Mouse (Mus musculus) embryonic facial prominence, embryonic 12.5 days (tissue): ENCODE measurements around the gene Arid3b. TPM values are rescaled to one million over a fixed set of nuclear protein-coding genes. Genes with fewer than 3 reads are reported as not detected.

Source experiments
- ATAC-seq: fragments of 200-750 bp; cut with Nextera tagmentation; 2 replicates; pipeline ENCODE4 v1.8.0; 2017; ENCODE audit not compliant: insufficient number of reproducible peaks, insufficient read depth, low FRiP score, low TSS enrichment
- H3K27ac ChIP-seq: fragments of 300-500 bp; sonication (generic); 2 replicates; pipeline ENCODE4 v1.5.1; 2016; ENCODE audit warnings: mild to moderate bottlenecking
- H3K27me3 ChIP-seq: fragments of 300-500 bp; sonication (generic); 2 replicates; pipeline ENCODE4 v1.6.1; 2016; ENCODE audit warnings: mild to moderate bottlenecking, moderate library complexity
- H3K36me3 ChIP-seq: fragments of 300-500 bp; sonication (generic); 2 replicates; pipeline ENCODE4 v1.6.1; 2016; ENCODE audit warnings: mild to moderate bottlenecking
- H3K4me1 ChIP-seq: fragments of 300-500 bp; sonication (generic); 2 replicates; pipeline ENCODE4 v1.6.1; 2016
- H3K4me2 ChIP-seq: fragments of 300-500 bp; sonication (generic); replicated peaks from 2 replicates; pipeline ENCODE4 v1.6.1; 2016; ENCODE audit warnings: mild to moderate bottlenecking, moderate library complexity
- H3K4me3 ChIP-seq: fragments of 300-500 bp; sonication (generic); 2 replicates; pipeline ENCODE4 v1.5.1; 2016; ENCODE audit warnings: mild to moderate bottlenecking
- H3K9ac ChIP-seq: fragments of 300-500 bp; sonication (generic); 2 replicates; pipeline ENCODE4 v1.6.1; 2016; ENCODE audit warnings: mild to moderate bottlenecking, moderate library complexity
- H3K9me3 ChIP-seq: fragments of 300-500 bp; sonication (generic); 2 replicates; pipeline ENCODE4 v1.6.1; 2016; ENCODE audit warnings: mild to moderate bottlenecking, moderate library complexity
- WGBS: fragments of 180-500 bp; shearing (Covaris S2); methylation state at CpG from one replicate; pipeline ENCODE4 v1.1.7; 2016; 5-methylcytosine and 5-hydroxymethylcytosine counted together
- polyA plus RNA-seq: library from polyadenylated mRNA; unstranded; fragments of >200 nt; fragmentation: Nextera tagmentation; extraction: Ambion mirVana; gene quantifications from 2 replicates; pipeline ENCODE4 v1.2.1, GENCODE M21; 2016

The Arid3b gene
- polyA plus RNA-seq, 1 experiment from 2014 or later = 13.6 TPM

DNA sequence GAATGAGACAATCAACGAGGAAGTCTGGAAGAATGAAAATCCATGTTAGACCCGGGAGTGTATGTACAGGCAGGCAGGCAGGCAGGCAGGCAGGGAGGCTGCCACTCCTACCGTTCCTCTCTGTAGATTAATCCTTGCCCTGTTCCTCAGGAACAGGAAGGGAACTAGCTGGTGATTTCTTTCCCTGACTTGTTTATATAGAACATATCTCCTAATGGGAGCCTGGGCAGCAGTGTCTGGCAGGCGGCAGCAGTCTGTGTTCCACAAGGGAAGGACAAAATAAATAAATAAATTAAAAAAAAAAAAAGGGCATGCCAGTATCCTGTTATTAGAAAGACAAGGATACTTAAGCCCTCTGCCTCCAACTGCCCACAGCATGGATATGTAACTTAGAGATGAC is 32.8 kb downstream of the Arid3b start:
- 23% methylated on average over 4 of the region's 4 CpGs for WGBS
- Histone ChIP-seq H3K27me3 (no peaks in the 10 kb centered on the region), H3K9ac (no peak overlapping the region), H3K27ac (0 out of 2 replicates have a peak overlapping the region, but pooled peaks have one; percentile 1), H3K36me3 (peaks cover 3% of the 10 kb centered on the region; the same call in 1 of the 2 replicates), H3K4me3 (no peak overlapping the region), H3K9me3 (no peaks in the 10 kb centered on the region), H3K4me1 (peaks cover 29% of the 10 kb centered on the region), H3K4me2 (no peak overlapping the region)
- ATAC-seq = no peak

DNA sequence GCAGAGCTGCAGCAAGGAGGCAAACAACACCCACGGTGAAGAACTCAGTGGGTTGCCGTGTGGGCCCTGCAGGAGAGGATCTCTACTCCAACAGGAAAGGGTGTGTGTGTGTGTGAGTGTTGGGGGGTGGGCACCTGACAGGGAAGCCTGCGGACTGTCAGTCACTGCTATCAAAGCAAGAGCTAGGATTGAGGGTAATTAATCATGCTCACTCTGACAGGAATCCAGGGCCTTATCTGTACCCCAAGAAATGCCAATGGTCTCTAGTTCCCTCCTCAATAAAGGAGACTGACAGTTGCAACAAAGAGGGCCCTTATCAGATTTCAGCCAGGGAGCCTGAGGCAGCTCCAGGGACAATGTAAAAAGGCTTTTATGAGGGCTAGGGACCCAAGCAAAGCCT is 33.5 kb downstream of the Arid3b start:
- Histone ChIP-seq H3K4me1 (peaks cover 34% of the 10 kb centered on the region), H3K27me3 (no peaks in the 10 kb centered on the region), H3K9me3 (no peaks in the 10 kb centered on the region), H3K36me3 (peaks cover 3% of the 10 kb centered on the region; the same call in 1 of the 2 replicates), H3K4me2 (no peak overlapping the region), H3K4me3 (no peak overlapping the region), H3K9ac (no peak overlapping the region), H3K27ac (no peak overlapping the region; the same call in 1 of the 2 replicates)
- ATAC-seq = no peak
- WGBS = 7% methylated on average over 3 of the region's 3 CpGs

DNA sequence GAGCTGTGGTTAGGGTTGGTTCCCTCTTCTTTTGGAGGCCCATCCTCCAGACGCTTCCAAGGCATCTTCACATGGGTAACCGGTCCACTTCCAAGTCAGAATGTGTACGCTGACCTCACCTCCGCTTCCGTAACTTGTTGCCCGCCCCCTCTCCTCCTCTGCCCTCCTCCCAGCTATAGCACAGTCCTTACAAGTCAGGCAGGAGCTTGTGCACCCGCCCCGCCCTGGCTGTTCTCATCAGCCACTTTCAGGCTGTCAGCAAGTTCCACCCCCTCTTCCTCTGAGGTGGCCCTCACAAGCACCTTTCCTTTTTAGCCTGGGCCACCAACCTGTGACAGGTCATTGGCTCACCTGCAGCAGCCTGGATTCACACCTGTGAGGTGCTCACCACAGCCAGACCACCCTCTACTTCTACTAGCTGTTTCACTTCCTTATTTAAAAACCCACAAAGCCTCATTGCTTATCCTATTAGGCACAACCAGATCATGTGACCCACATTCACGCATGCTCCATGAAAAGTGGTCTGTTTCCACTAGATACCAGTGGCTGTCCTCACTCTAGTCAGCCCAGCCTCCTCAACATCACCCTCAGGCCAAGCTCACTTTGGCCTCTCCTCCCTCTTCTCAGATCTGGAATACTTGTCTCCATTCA is 36.1 kb downstream of the Arid3b start:
- WGBS = 86% methylated on average over 9 of the region's 9 CpGs
- no peak for ATAC-seq
- Histone ChIP-seq H3K27me3 (no peaks in the 10 kb centered on the region), H3K4me1 (peaks cover 27% of the 10 kb centered on the region), H3K36me3 (peaks cover 26% of the 10 kb centered on the region), H3K4me3 (no peak overlapping the region), H3K4me2 (no peak overlapping the region), H3K9me3 (no peaks in the 10 kb centered on the region), H3K9ac (no peak overlapping the region), H3K27ac (no peak overlapping the region)

DNA sequence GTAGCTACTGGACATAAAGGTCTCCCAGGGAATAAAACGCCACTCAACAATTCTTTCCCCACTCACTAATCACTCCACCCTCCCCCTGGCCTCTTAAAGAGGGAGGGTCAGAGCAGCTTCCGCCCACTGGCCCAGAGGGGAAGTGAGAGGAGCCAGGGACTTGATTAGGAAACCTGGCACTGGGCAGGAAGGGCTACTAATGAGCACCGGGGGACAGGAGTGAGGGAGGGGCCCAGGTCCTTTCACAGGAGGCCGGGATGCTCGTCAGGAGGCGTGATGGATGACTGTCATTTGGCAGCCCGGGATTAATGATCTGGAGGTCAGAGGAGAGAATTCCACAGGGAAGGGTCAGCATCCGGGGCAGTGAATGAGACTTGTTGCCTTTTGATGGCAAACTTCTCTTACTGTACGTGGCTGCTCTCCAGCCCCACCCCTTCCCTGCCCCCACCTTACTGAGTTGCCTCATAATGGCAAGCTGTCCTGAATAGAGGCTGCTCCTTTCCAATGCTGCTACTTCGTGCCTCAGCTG is 37.8 kb downstream of the Arid3b start:
- Histone ChIP-seq H3K9me3 (no peaks in the 10 kb centered on the region), H3K4me2 (no peak overlapping the region), H3K36me3 (peaks cover 38% of the 10 kb centered on the region), H3K27ac (no peak overlapping the region), H3K27me3 (no peaks in the 10 kb centered on the region), H3K9ac (no peak overlapping the region), H3K4me3 (no peak overlapping the region), H3K4me1 (peaks cover 24% of the 10 kb centered on the region)
- ATAC-seq = 0 out of 2 replicates have a peak, but pooled peaks have one; percentile 48
- 16% methylated on average over 10 of the region's 10 CpGs for WGBS

DNA sequence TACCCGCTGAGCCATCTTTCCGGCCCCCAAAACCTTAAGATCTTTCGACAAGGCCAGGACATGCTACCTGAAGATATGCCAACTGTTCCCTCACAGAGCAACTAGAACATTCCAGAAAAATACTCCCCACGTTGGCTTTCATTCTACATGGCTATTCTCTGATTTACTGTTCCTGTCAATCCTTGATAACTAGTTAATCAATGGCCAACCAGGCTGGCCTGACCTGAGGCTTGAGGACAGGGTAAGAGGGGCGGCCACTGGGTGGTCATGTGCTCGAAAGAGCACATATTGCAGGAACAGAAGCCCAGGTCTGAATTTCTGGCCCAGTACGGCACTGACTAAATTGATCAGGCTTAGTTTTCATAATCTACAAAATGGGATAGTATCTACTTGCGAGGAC is 39.1 kb downstream of the Arid3b start:
- Histone ChIP-seq H3K9ac (no peak overlapping the region), H3K4me2 (no peak overlapping the region), H3K27ac (no peak overlapping the region), H3K4me1 (peaks cover 10% of the 10 kb centered on the region), H3K36me3 (peaks cover 51% of the 10 kb centered on the region), H3K27me3 (no peaks in the 10 kb centered on the region), H3K9me3 (no peaks in the 10 kb centered on the region), H3K4me3 (no peak overlapping the region)
- 93% methylated on average over 8 of the region's 8 CpGs for WGBS
- no peak for ATAC-seq

DNA sequence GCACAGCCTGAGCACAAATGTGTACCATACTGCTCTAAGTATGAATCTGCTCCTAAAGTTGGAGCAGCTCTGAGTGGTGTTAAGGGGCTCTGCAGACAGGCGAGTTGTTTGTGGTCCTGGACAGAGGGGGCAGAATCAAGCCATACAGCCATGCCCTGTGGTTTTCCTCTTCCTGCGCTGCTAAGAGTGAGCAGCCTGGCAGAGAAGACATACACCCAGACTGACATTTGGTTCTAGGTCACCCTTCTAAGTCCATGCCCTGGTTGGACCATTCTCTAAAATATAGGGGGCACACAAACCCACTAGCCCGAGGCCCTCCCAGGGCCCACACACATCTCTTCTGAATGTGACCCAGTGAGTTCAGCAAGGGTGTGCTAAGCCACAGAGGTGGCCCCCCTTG is 46.9 kb downstream of the Arid3b start:
- peaks cover 45% of the 10 kb centered on the region for H3K36me3 ChIP-seq
- no peaks in the 10 kb centered on the region for H3K9me3 ChIP-seq
- no peaks in the 10 kb centered on the region for H3K4me1 ChIP-seq
- no peaks in the 10 kb centered on the region for H3K27me3 ChIP-seq
- no peak overlapping the region for H3K4me2 ChIP-seq
- H3K4me3 ChIP-seq = no peak overlapping the region
- H3K9ac ChIP-seq = no peak overlapping the region
- 83% methylated on average over 3 of the region's 3 CpGs for WGBS
- H3K27ac ChIP-seq = no peak overlapping the region
- no peak for ATAC-seq

DNA sequence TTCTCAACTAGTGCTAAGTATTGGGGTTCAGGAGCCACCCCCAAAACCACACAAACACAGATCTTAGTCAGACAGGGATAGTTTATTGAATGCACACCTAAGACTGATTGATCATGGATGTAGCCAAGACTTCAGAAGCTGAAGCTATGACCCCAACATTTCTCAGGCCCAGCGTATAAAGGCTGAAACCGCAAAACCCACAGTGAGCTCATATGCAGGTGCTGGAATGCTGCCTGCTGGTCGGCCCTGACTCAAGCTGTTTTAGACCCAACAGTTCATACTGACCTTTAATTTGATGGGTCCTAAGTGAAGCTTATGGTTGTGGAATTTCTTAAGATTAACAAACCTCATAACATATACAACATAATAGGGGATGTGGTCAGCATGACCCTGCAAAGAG is 53.9 kb downstream of the Arid3b start:
- no peak overlapping the region for H3K4me3 ChIP-seq
- H3K27me3 ChIP-seq = no peaks in the 10 kb centered on the region
- no peak overlapping the region for H3K9ac ChIP-seq
- no peak for ATAC-seq
- H3K27ac ChIP-seq = no peak overlapping the region
- H3K9me3 ChIP-seq = no peaks in the 10 kb centered on the region
- no peaks in the 10 kb centered on the region for H3K4me1 ChIP-seq
- no peak overlapping the region for H3K4me2 ChIP-seq
- H3K36me3 ChIP-seq = no peaks in the 10 kb centered on the region
- 91% methylated on average over 3 of the region's 3 CpGs for WGBS

DNA sequence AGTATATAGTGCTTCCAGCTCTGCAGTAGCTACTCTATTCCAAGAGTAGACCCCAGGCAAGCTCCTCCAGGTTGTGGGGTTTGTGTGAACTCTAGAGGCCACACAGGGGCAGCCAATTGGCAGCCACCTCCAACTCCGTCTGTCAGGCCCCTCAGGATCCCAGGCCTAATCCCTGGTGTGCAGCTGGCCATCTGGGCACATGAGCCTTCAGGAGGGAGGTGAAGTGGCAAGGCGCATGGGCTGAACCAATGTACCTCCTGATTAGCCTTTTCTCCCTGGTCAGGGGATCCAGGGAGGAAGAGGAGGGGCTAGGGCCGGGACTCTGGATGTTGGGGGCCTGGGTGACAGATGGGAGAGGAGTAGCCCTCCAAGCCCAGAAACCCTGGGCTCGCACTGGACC is 60.9 kb downstream of the Arid3b start:
- WGBS = 59% methylated on average over 4 of the region's 4 CpGs
- no peaks in the 10 kb centered on the region for H3K27me3 ChIP-seq
- H3K4me1 ChIP-seq = no peaks in the 10 kb centered on the region
- H3K9ac ChIP-seq = no peak overlapping the region
- ATAC-seq = no peak
- no peaks in the 10 kb centered on the region for H3K9me3 ChIP-seq
- no peak overlapping the region for H3K4me2 ChIP-seq
- H3K27ac ChIP-seq = no peak overlapping the region
- no peaks in the 10 kb centered on the region for H3K36me3 ChIP-seq
- H3K4me3 ChIP-seq = no peak overlapping the region

DNA sequence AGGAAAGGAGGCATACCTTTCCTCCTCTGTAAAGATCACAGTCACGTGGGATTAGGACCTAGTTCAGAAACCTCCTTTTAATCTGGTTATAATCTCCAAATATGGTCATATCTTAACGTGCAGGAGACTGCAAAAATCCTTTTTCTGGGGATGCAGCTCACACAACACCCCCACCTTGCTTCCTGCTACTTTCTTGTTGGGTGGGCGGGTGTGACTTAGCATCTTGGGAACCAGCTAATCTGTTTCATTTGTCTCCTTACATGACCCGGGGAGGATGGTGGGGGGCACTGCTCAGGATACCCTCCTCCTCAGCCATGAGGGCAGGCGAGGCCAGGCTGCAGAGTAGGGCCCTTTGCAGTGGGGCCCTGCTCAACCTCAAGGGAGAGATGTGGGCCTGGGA is 61.6 kb downstream of the Arid3b start:
- WGBS = 72% methylated on average over 5 of the region's 5 CpGs
- Histone ChIP-seq H3K4me1 (no peaks in the 10 kb centered on the region), H3K4me3 (no peak overlapping the region), H3K27me3 (no peaks in the 10 kb centered on the region), H3K9me3 (no peaks in the 10 kb centered on the region), H3K4me2 (no peak overlapping the region), H3K36me3 (no peaks in the 10 kb centered on the region), H3K9ac (no peak overlapping the region), H3K27ac (no peak overlapping the region)
- ATAC-seq = no peak

DNA sequence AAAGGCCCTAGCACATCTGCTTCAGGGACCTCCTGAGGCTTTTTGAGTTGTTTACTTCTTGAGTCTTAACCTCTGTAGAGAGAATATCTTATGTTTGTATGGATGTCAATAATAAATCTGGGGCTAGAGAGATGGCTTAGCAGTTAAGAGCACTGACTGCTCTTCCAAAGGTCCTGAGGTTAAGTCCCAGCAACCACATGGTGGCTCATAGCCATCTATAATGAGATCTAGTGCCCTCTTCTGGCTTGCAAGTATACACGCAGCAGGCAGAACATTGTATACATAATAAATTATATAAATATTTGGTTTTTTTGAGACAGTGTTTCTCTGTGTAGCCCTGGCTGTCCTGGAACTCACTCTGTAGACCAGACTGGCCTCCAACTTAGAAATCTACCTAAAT is 62.4 kb downstream of the Arid3b start:
- no peaks in the 10 kb centered on the region for H3K4me1 ChIP-seq
- H3K9me3 ChIP-seq = no peaks in the 10 kb centered on the region
- H3K4me3 ChIP-seq = no peak overlapping the region
- H3K4me2 ChIP-seq = no peak overlapping the region
- no peak for ATAC-seq
- H3K27ac ChIP-seq = no peak overlapping the region
- H3K27me3 ChIP-seq = no peaks in the 10 kb centered on the region
- H3K9ac ChIP-seq = no peak overlapping the region
- H3K36me3 ChIP-seq = no peaks in the 10 kb centered on the region
- 12% methylated on average over 1 of the region's 1 CpGs for WGBS

DNA sequence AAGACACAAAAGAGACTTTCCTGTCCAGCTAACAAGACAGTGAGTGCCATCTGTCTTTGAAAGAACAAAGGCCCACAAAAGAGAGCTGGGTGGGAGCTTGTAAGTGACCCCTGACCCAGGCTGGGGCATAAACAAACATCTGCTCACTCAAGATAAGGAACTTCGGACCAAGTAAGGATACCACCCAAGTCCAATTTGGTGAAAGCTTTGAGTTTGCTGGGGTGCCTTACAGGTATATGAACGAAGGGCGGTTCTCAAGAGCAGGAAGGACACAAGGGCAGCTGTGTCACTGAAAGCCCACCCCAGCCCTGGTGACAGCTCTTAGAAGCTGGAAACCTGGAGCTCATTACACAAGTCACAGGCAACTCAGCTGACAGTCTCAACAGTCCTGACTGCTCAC is 62.8 kb downstream of the Arid3b start:
- no peak overlapping the region for H3K27ac ChIP-seq
- H3K9me3 ChIP-seq = no peaks in the 10 kb centered on the region
- H3K4me2 ChIP-seq = no peak overlapping the region
- H3K27me3 ChIP-seq = no peaks in the 10 kb centered on the region
- no peak for ATAC-seq
- no peak overlapping the region for H3K9ac ChIP-seq
- WGBS = 72% methylated on average over 3 of the region's 3 CpGs
- no peaks in the 10 kb centered on the region for H3K4me1 ChIP-seq
- H3K36me3 ChIP-seq = no peaks in the 10 kb centered on the region
- H3K4me3 ChIP-seq = no peak overlapping the region

DNA sequence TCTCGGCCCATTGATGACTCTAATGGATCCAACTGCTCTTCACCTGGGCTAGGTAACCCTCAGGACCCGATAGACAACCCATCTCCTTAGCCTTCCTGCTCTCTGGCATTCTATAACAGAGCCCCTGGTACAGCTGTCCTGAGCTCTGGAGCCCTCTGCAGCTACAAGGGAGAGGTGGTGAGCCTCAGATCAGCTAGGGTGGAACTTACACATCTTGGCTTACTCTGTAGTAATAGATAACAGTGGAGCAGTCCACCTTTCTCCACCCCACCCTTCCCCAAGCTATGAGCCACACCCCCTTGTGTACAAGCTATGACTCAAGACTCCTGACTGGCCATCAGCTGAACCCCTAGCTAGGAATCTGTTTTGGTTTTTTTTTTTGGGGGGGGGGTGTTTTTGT is 65.8 kb downstream of the Arid3b start:
- Histone ChIP-seq H3K4me1 (peaks cover 7% of the 10 kb centered on the region), H3K27me3 (no peaks in the 10 kb centered on the region), H3K9ac (no peak overlapping the region), H3K36me3 (no peaks in the 10 kb centered on the region), H3K27ac (no peak overlapping the region), H3K4me2 (no peak overlapping the region), H3K4me3 (no peak overlapping the region), H3K9me3 (no peaks in the 10 kb centered on the region)
- 83% methylated on average over 2 of the region's 2 CpGs for WGBS
- ATAC-seq = no peak
